Comparison of ENCODE assay signal across 9 mouse cellular contexts in genomic region chr10:76253536-76253935, GRCm38 (mm10). TPM values are rescaled to one million over a fixed set of nuclear protein-coding genes. Genes with fewer than 3 reads are reported as not detected.
DNase-seq lines count a peak whose midpoint lies in the region; ATAC-seq and TF ChIP-seq lines count a peak whose summit lies in the region.
"Had no signal": no experiment of that assay in that cellular context is flagged by ENCODE, and none has a peak within 500 bp of the region (broad histone marks: within the 10 kb centered on the region; RNA-seq: fewer than 3 reads in every experiment).

S100b (plus strand) TSS chr10:76253853.

- no peak within 1 kb of the TSS for H3K4me3 ChIP-seq in midbrain, postnatal 0 days (ENCODE audit: low read depth, low read length)
- no peak within 1 kb of the TSS for H3K4me3 ChIP-seq in midbrain, embryonic 15.5 days
- no peak within 1 kb of the TSS for H3K4me3 ChIP-seq in intestine, embryonic 16.5 days (ENCODE audit: low read length)
- no peak within 1 kb of the TSS for H3K4me3 ChIP-seq in forebrain, embryonic 13.5 days

- no peaks in the 10 kb centered on the region for H3K27me3 ChIP-seq in midbrain, postnatal 0 days (ENCODE audit: insufficient read depth, low read length)
- H3K27me3 ChIP-seq in midbrain, embryonic 15.5 days (replicated peaks) = no peaks in the 10 kb centered on the region
- H3K27me3 ChIP-seq in intestine, embryonic 16.5 days (replicated peaks; ENCODE audit: control insufficient read depth, insufficient read depth, low read length) = no peaks in the 10 kb centered on the region
- H3K27me3 ChIP-seq in forebrain, embryonic 13.5 days = no peaks in the 10 kb centered on the region
- H3K27me3 ChIP-seq: CH12.LX had no signal

- WGBS in midbrain, postnatal 0 days = 45% methylated on average over 4 of the region's 4 CpGs
- 64% methylated on average over 4 of the region's 4 CpGs for WGBS in midbrain, embryonic 15.5 days
- 39% methylated on average over 4 of the region's 4 CpGs for WGBS in intestine, embryonic 16.5 days
- 56% methylated on average over 4 of the region's 4 CpGs for WGBS in forebrain, embryonic 13.5 days

- no peak within 1 kb of the TSS; the same call in 1 of the 2 replicates for H3K4me2 ChIP-seq in midbrain, postnatal 0 days (ENCODE audit: low read depth, low read length, poor library complexity, severe bottlenecking)
- no peak within 1 kb of the TSS for H3K4me2 ChIP-seq in midbrain, embryonic 15.5 days
- H3K4me2 ChIP-seq in intestine, embryonic 16.5 days (ENCODE audit: low read depth, low read length) = peak within 1 kb of the TSS; percentile 23; the same call in 1 of the 2 replicates
- H3K4me2 ChIP-seq in forebrain, embryonic 13.5 days = no peak within 1 kb of the TSS

- ATAC-seq in midbrain, postnatal 0 days (ENCODE audit: low FRiP score) = 0 out of 2 replicates have a peak, but pooled peaks have one; percentile 44
- ATAC-seq in midbrain, embryonic 15.5 days (replicated peaks) = no peak
- peak; percentile 84 for ATAC-seq in intestine, embryonic 16.5 days
- ATAC-seq in forebrain, embryonic 13.5 days = no peak

- no peaks in the 10 kb centered on the region for H3K9me3 ChIP-seq in midbrain, postnatal 0 days (ENCODE audit: low read length)
- H3K9me3 ChIP-seq in midbrain, embryonic 15.5 days = no peaks in the 10 kb centered on the region
- H3K9me3 ChIP-seq in intestine, embryonic 16.5 days (ENCODE audit: control insufficient read depth, low read length) = no peaks in the 10 kb centered on the region
- no peaks in the 10 kb centered on the region for H3K9me3 ChIP-seq in forebrain, embryonic 13.5 days (replicated peaks)

- TF ChIP-seq CTCF in midbrain, postnatal 0 days (IDR thresholded peaks at IDR 0.05) = no peak

- DNase-seq in cerebellum, postnatal 14 days = peak; percentile 13 to 19
- DNase-seq in cerebellum, adult 8-10 months = no peak
- DNase-seq in midbrain, postnatal 0 days (ENCODE audit: low spot score) = peak; percentile 55
- DNase-seq in lung, postnatal 10 days = peak; percentile 59
- DNase-seq in thymus, postnatal 36 days = no peak

- H3K36me3 ChIP-seq in midbrain, postnatal 0 days (ENCODE audit: insufficient read depth, low read length) = no peaks in the 10 kb centered on the region
- H3K36me3 ChIP-seq in midbrain, embryonic 15.5 days (replicated peaks) = no peaks in the 10 kb centered on the region
- H3K36me3 ChIP-seq in intestine, embryonic 16.5 days (ENCODE audit: control insufficient read depth, insufficient read depth, low read length) = no peaks in the 10 kb centered on the region
- no peaks in the 10 kb centered on the region for H3K36me3 ChIP-seq in forebrain, embryonic 13.5 days (ENCODE audit: poor library complexity, severe bottlenecking)

- H3K4me1 ChIP-seq in midbrain, postnatal 0 days (ENCODE audit: insufficient read depth, low read length) = no peaks in the 10 kb centered on the region
- 0 out of 2 replicates have a peak, but pooled peaks cover 5% of the 10 kb centered on the region for H3K4me1 ChIP-seq in midbrain, embryonic 15.5 days
- peaks cover 12% of the 10 kb centered on the region for H3K4me1 ChIP-seq in intestine, embryonic 16.5 days (ENCODE audit: control insufficient read depth, insufficient read depth, low read length)
- H3K4me1 ChIP-seq in forebrain, embryonic 13.5 days = peaks cover 4% of the 10 kb centered on the region; the same call in 1 of the 2 replicates

- H3K9ac ChIP-seq in midbrain, postnatal 0 days (replicated peaks; ENCODE audit: low read length, poor library complexity, severe bottlenecking) = no peak within 1 kb of the TSS
- H3K9ac ChIP-seq in midbrain, embryonic 15.5 days = no peak within 1 kb of the TSS
- no peak within 1 kb of the TSS for H3K9ac ChIP-seq in intestine, embryonic 16.5 days (ENCODE audit: low read depth, low read length)
- H3K9ac ChIP-seq in forebrain, embryonic 13.5 days = no peak within 1 kb of the TSS

- 0 out of 2 replicates have a peak within 1 kb of the TSS, but pooled peaks have one; percentile 3 for H3K27ac ChIP-seq in midbrain, postnatal 0 days (ENCODE audit: low read depth, low read length)
- no peak within 1 kb of the TSS for H3K27ac ChIP-seq in midbrain, embryonic 15.5 days
- H3K27ac ChIP-seq in intestine, embryonic 16.5 days (ENCODE audit: low read length) = peak within 1 kb of the TSS; percentile 3; the same call in 1 of the 2 replicates
- no peak within 1 kb of the TSS for H3K27ac ChIP-seq in forebrain, embryonic 13.5 days

RNA-seq across cellular contexts. Expression of gene S100b, which starts in this region (rescaled TPM):
- total RNA-seq in midbrain, postnatal 0 days (2014; rRNA removed) = 8.9 and 12.9 TPM in 2 replicates
- polyA plus RNA-seq in midbrain, postnatal 0 days (2015; fragmentation: Nextera tagmentation; extraction: Ambion mirVana) = 7.7 and 8.8 TPM in 2 replicates
- 1.3 and 1.5 TPM in 2 replicates for polyA plus RNA-seq in midbrain, embryonic 15.5 days (2015; fragmentation: Nextera tagmentation; extraction: Ambion mirVana)
- polyA plus RNA-seq in intestine, embryonic 16.5 days (2015; fragmentation: Nextera tagmentation; extraction: Ambion mirVana) = 2.1 and 2.4 TPM in 2 replicates
- polyA plus RNA-seq in forebrain, embryonic 13.5 days (2015; fragmentation: Nextera tagmentation; extraction: Ambion mirVana) = 0.47 TPM in 1 of 2 replicates, not detected in the other
- total RNA-seq: CH12.LX had no signal

Comparison
In these comparisons a context has a peak if more than half of its experiments do, and no peak if none do; other contexts are left out.
1. DNase-seq: peak in cerebellum, postnatal 14 days (2 of 2), midbrain, postnatal 0 days (single experiment) and lung, postnatal 10 days (single experiment); none in cerebellum, adult 8-10 months (single experiment) and thymus, postnatal 36 days (0 of 2).
2. ATAC-seq: peak in midbrain, postnatal 0 days (single experiment) and intestine, embryonic 16.5 days (single experiment); none in midbrain, embryonic 15.5 days (single experiment) and forebrain, embryonic 13.5 days (single experiment).
3. H3K27ac ChIP-seq: peak in midbrain, postnatal 0 days (single experiment) and intestine, embryonic 16.5 days (single experiment); none in midbrain, embryonic 15.5 days (single experiment) and forebrain, embryonic 13.5 days (single experiment).